Mouse (Mus musculus) 3134 (cell line): ENCODE measurements around the gene Gm45021.

ENCODE experiments used
- DNase-seq: peaks from one replicate; pipeline ENCODE4 v3.0.0-alpha.2; 2011; ENCODE audit warnings: low spot score; ENCODE audit not compliant: insufficient read length; ENCODE audit errors: extremely low read depth

Gene Gm45021

GRCm38 (mm10) chr6:48589194-48589750 is at the start of gene Gm45021:
TSS of gene Gm45021 (plus strand) at chr6:48589610.
- DNase-seq: no peak

- no peak for DNase-seq
Observed at GRCm38 (mm10) chr6:48539860-48540259, 49.5 kb upstream of the Gm45021 start.

DNA sequence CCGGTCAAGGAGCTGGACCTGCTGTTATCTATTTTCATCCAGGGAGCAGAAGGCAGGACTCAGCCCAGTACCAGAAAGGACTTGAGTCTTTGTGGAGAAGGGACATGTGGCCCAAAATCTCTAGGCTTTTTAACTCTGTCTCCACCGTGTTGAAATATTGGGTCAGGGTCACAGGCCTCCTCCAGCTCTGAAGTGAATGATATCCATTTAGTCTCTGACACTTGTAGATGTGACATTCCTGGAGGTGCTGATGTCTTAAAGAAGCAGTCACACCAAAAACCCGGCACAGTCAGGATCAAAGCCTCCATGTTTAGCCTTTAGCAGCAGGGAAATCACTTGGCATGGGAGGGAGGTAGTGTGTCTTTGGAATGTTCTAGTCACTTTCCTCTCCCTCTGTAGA is 48.7 kb upstream of the Gm45021 start:
- DNase-seq: no peak

DNA sequence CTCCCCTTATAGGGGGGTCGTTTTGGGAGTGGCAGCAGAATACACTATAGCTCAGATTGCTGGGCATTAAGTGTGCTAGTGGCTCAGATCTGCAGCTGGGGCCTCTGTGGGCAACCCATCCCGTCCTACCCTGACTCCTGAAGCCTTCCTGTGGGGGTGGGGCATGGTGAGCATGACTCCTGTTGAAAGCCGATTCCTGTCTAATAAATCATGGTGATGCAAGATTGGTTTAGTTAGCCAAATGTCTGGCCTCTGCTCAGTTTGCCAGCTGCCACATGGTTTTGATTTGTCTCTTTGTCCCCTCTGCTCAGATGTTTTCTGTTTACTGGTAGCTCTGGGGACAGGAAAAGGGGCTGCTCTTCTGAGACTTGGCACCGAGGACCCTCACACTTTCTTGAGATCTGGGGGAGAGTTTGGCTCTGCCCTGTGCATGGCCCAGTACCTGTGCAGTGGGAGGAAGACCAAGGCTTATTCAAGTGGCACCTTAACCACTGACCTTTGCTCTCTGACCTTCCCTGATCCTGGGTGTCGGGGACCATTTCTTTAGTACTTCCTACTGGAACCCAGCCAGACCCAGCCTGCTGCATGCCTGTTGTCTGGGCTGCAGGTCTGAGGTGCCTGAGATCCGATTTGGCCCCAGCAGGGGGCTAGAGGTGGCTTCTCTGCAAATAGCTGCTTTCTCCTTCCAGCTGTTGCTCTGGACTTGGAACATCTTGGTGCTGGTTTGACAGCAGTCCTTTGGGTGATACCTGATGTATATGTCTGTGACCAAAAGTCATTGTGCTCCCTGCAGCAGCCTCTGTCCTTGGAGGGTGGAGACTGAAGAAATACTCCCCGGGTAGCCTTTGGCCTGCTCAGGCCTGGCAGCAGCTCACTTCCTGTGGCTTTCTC is 47.6 kb upstream of the Gm45021 start:
- peak; percentile 53 for DNase-seq

- DNase-seq: no peak
Observed at GRCm38 (mm10) chr6:48542631-48543030, 46.8 kb upstream of the Gm45021 start.

DNA sequence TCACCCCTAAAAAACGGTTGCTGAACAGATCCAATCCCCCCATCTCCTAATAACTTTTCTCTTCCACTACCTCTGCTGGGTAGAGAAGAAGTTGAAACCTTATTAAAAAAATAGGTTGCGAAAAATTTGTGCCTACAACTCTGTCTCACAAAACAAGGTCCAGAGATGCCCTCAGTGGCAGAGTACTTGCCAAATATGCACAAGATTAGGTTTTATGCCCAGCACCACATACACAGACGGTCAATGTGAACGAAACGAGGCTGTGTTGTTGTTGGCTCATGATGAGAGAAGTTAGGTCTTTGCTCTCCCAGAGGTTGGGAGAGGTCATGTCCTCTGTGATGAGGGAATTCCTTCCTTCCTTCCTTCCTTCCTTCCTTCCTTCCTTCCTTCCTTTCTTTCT is 44.2 kb upstream of the Gm45021 start:
- DNase-seq: no peak

DNA sequence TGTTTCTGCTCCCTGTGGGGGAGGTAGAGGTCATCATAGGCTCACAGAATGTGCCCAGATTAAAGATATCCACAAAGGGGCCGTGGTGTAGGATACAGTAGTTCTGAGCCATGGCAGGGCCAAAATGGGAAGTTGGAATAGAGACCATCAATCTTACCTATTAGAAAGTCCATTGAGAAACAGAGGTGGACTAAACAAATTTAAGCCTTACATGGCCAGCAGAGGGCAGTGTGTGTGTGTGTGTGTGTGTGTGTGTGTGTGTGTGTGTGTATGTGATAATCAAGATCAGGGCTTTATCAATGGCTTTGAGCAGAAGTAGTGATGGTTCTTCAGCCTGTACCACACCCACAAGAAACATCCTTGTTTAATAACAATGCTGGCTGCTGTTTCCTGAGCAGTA is 43.1 kb upstream of the Gm45021 start:
- peak; percentile 42 for DNase-seq

DNA sequence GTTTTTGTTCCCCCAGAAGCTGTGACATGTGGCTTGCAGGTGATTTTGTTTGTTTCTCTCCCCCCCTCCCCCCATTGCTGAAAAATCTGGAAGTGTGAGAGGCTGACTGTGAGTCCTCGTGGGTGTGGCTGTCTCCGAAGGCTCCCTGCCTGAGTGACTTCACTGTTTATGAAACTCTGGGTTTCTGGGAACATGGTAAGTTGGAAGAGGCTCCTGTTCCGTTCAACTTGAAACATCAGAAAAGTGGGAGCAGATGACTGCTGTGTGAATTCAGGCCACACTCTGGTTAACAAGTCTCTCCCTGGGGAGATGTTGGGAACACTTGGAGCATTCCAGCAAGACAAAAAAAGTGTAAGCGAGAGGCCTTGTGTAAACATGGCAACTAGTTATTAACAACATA is 42.6 kb upstream of the Gm45021 start:
- DNase-seq: no peak

DNA sequence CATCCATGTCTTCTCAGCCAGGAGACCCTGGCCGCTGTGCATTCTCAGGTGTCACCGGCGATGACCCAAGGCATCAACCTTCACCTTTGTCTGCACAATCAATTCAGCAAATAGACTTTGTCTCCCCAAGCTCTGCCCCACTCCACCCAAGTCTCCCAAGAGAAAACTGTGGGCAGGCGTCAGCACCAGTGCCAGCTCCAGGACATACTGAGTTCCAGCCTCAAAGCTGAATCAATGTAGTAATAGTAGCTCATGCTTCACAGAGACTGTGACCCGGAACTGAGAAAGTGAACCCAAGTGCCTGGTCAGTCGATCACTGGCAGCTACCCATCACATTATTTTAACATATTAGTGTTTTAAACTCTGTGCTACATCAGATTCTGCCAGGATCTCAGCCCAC is 41.1 kb upstream of the Gm45021 start:
- no peak for DNase-seq

DNA sequence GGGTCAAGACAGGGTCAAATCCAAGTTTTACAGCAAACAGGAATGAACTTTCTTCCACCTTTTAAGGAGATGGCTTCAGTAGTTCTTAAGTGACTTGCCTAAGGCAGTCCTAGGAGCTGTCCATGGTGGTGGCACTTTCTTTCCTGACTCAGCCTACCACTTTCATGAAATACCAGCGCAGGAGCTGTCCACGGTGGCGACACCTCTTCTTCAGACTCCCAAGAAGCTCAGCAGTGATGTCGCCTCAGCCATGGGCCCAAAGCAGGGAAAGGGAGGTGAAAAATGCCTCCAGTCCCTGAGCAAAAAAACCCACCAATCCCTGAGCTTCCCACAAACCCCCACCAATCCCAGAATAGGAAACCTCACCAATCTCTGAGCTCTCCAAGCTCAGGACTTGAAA is 36.5 kb upstream of the Gm45021 start:
- DNase-seq: no peak

- DNase-seq: no peak
Observed at GRCm38 (mm10) chr6:48553819-48554218, 35.6 kb upstream of the Gm45021 start.

DNA sequence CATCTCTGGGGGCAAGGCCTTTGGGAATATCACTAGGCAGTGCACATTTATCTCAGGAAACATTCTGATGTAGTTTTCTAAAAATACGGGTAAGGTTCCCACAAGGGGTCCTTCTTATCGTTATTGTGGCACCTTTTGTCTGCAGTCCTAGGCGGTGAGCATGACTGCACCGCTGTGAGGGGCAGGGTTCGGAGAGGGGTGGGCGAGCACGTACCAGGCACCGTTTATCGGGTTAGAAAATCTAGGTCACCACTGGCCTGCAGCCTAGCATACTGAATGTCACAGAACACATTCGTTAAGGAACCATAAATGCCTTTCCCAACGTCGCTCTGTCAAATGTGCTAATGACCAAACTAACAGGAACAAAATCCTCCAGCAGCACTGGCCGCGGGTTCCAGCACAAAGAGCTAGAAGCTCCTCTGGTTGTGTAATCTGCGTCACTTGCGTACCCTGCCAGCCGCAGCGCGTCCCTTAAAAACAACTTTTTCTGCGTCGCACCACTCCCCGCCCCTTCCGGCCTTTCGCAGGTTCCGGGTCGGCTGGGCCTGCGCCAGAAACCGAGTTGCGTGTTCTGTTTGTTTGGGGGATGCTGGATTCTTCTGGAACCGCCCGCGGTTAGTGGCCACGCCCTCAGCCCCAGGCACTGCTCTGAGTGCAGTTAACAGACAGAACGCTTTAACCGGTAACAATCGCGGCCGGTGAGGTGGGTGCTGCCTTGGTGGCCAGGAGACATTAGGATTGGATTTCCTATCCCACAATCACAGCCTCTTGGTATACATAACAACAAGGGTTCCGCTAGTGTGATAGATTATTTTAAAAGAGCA is 34.9 kb upstream of the Gm45021 start, which contains the start of gene Lrrc61:
Gene Lrrc61 (plus strand): TSS at position 517 of the 824 bp plus-strand sequence.
- DNase-seq: peak; percentile 88

DNA sequence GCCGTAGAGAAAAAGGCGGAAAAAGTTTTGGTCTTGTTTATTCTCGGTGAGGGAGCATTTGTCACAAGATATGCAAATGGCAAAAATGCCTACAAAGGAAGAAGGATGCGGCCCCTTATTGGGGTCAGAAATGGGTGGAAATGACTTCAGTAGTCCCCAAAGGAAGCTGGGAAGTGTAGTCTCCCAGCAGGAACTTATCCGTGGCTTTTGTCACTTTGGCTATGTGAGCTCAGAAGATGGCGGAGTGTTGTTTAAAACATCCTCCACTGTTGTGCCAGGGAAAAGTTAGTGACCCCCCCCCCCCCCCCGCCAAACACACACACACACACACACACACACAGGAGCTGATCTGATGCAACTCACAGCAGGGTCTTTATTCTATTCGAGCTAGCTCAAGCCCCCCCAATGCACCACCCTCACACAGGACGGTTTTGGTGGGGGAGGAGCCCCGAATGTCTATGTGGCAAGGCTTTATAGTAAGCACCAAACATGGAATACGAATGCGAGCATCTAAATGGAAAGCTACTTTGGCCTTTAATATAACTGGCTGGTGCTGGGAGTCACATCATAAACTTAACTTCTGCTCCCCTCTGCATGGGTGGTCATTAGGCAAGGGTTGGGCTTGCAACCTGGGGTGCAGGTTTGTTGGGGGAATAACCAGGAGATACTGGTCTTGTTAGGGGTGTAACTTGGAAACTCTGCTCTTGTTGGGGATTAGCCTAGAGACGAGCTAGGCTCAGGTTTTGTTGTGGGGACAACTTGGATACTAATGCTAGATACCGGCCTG is 34.1 kb upstream of the Gm45021 start:
- no peak for DNase-seq

DNA sequence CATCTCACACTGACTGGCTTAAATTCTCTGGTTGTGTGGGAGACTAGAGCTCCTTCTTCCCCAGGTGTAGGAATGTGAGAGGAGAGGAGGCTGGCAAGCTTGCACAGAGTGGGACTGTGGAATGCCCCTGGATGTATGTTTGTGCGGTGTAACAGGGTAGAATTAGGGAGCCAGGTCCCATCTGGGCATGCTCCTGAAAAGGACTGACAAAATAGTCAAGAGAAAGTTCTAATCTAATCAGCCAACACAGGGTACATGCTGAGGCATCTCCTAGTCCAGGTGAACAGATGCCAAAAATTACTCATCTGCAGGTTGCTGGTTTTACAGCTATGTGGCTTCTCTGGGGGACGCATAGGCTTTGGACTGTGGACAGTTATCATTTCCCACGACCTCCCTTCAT is 33.5 kb upstream of the Gm45021 start:
- no peak for DNase-seq

DNA sequence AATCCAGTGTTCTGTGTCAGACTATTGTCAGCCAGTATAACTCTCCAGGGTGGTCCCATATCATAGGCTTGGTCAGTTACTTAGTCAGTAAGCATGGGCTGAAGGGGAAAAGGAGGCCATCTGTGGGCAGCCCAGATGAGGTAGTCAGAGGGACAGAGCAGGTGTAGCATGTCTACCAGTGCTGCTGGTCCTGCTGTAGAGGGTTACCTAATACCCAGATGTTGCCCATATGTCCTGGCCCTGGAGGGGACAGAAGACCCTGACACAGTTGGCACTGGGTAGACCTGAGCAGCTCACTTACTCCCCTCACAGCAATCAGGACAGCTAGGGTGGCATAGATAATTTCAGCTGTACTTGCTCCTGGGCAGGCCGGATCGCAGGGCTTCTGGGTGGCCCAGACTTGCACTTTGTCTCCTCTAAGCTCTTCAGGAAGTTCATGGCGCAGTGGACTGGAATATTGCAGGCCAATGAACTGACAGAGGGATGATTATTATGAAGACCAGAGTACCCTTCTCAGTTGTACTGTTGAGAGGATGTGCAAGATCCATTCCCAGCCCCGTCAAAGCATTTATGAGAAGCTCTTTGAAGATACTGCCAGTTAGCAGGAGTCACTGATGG is 23.6 kb upstream of the Gm45021 start:
- DNase-seq: no peak

DNA sequence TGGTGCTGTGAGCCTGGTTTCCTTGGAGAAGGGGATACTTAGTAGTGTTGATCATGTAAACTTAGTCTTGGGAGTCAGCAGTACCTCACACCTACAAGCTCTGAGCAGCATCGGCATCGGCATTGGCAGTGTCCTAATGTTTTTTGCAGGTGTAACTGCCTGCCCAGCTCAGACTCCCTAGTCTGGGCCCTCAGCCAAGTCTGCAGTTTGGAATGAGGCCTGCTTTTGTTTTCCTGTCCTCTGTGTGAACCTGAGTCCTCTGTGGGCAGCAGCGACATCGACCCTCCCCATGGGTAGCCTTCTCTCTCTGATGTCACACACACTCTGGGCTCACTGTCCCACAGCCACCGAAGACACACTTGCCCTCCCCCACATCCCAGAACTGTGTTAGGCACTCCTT is 23.1 kb upstream of the Gm45021 start:
- DNase-seq: no peak

DNA sequence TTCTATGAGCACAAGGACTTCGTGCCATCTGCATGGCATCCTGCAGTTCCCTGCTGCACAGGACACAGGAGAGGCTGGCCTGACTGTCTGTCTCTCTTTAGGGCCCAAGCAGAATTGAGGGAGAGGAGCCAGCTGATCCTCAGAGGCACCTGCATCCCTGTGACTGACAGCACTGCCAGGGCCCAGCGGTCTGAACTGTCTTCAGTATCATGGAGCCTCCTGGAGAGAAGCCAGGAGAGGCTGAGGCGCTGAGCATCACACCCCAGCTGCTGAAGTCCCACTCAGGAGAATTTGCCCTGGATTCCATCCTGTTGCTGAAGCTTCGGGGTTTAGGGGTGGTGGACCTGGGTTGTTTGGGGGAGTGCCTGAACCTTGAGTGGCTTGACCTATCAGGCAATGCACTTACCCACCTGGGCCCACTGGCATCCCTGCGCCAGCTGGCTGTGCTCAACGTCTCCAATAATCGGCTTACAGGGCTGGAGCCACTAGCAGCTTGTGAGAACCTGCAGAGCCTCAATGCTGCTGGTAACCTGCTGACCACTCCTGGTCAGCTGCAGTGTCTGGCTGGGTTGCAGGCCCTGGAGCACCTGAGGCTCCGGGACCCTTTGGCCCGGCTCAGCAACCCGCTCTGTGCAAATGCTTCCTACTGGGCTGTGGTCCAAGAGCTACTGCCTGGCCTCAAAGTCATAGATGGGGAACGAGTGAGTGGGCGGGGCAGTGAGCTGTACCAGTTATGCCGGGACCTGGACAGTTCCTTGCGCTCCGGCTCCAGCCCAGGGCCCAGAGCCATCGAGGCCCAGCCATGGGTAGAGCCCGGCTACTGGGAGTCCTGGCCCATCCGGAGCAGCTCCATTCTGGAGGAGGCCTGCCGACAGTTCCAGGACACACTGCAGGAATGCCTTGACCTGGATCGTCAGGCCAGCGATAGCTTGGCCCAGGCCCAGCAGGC is 21.1 kb upstream of the Gm45021 start:
- peak; percentile 41 for DNase-seq

DNA sequence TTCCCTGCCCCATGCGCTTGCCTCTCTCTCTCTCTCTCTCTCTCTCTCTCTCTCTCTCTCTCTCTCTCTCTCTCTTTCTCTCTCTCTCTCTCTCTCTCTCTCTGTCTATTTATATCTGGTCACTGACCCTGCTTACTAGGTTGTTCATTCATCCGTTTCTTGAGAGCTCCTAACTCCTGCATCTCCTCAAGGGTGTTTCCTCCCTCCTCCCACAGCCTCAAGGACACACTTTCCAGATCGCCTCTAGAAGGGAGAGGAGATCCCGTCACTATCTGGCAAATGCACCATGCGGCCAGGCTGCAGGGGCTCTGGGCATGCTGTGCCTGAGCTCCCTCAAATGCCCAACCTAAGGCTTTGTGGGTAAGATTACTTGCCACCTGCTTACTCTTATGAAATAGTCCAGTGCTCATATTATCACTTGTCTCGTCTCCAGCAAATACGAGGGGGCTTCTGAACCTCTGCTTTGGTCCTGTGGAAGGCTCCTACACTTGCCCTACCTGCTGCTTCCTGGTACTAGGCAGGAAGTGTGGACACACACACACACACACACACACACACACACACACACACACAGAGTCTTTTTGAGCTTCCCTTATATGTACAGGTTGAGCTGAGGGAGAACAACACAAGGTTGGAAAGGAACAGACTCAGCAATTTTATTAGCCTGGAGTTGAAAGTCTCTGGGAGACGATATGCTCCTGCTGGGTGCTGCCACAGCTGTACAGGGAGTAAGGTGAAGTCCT is 20.2 kb upstream of the Gm45021 start:
- DNase-seq: no peak
